Mouse (Mus musculus) olfactory bulb, adult 2 months (tissue): Measurements from ENCODE around the gene Dlgap1.

Source experiments
- CTCF ChIP-seq: fragments of 200-500 bp; IDR thresholded peaks from 2 replicates; pipeline ENCODE4 v1.5.1; 2012; ENCODE audit warnings: low read depth, mild to moderate bottlenecking, low read length, moderate library complexity; ENCODE audit not compliant: insufficient read depth
- POLR2A ChIP-seq: fragments of 200-500 bp; IDR thresholded peaks from 2 replicates; pipeline ENCODE4 v1.6.1; 2012; ENCODE audit warnings: mild to moderate bottlenecking, low read depth, low read length, moderate library complexity; ENCODE audit not compliant: insufficient read depth

DNA sequence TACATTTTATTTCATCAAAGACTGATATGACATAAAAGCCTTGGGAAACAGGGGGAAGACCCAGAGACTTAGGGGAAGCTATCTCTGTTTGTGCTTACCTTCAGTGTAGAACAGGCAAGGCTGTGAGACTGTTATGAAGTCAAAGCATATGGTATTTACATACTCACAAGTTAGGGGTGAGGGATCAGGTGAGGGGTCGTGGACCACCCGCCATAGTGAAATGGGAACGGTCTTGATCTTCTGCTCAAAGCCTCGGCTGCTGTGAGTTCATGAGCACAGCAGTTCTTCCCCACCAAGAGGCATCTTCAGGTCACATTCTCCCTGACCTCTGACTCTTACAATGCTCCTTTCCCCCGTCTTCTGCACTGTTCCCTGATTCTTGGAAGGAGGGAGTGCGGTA is 658.1 kb downstream of the Dlgap1 start:
- TF ChIP-seq CTCF (no peak), POLR2A (no peak)
